Mouse (Mus musculus) c-Kit-positive CD71-positive TER-119-positive erythroid progenitor cells, embryonic 14.5 days (primary cell): Measurements from ENCODE around the gene Shisa3.

Source experiments
- DNase-seq: peaks from one replicate; pipeline ENCODE4 v3.0.0-alpha.2; 2013; ENCODE audit warnings: low spot score

Shisa3 gene

DNA sequence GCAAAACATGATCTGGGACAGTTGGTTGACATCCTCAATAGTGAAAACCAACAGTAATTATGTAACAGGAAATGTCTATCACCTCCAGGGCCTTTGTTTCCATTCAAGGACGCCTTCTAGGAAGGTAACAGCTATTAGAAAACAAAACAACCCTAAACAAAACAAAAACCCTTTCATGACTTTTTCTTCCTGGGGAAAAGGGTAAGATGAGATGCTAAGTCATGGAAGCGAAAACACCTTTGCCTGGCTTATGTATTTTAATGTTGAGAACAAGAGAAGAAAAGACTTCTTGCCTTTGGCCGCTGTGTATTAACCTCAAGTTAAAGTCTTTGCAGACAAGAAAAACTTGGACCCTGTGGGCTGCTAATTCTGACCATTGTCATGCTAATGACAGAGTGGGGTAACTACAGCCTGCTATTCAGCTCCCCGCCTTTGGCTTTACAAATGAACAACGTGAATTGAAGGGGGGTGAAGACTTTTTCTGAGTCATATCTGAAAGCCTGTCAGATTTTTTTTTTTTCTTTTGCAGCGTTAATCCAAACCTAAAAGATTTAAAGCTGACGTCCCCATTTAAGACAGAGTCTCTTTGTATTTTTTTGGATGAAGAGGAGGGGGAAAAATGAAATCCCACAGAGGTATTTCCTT is 25.6 kb downstream of the Shisa3 start:
- DNase-seq, result no peak

DNA sequence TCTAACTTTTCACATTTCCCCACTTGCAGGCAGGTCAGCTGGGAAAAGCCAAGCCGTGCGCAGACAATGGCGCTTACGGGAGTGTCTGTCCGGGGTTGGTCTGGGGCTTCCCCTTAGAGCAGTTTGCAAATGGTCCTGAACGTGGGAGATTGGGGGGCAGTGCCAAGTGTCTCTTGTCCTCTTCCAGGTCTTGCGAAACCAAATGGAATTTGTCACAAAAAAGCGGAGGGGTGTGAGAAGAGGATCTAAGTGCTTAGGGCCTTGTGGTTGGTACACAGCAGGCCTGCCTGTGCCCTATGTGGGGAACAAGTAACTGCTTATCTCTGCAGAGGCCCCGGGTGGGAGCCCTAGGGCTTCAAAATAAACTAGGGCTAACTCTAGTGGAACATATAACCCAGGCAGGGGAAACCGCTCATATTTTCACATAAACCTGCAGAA is 26.2 kb downstream of the Shisa3 start:
- DNase-seq, result no peak

DNA sequence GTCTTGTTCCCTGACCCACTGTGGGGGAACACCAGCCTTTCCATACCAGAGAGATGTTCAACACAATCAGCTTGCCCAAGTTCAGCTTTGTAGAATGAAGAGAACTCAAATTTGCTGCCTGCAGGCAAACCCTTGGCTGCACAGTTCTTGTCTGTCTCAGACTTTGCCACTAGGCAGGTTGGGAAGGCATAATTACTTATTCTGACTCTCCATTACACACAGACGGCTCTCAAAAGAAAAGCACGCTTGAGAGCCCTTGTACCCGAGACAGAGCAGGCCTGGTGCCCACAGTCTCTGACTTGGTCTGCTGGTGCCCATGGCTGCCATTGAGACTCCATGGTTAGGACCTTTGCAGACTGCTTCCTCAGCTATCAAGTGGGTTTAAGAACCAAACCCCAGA is 26.7 kb downstream of the Shisa3 start:
- DNase-seq, result no peak

DNA sequence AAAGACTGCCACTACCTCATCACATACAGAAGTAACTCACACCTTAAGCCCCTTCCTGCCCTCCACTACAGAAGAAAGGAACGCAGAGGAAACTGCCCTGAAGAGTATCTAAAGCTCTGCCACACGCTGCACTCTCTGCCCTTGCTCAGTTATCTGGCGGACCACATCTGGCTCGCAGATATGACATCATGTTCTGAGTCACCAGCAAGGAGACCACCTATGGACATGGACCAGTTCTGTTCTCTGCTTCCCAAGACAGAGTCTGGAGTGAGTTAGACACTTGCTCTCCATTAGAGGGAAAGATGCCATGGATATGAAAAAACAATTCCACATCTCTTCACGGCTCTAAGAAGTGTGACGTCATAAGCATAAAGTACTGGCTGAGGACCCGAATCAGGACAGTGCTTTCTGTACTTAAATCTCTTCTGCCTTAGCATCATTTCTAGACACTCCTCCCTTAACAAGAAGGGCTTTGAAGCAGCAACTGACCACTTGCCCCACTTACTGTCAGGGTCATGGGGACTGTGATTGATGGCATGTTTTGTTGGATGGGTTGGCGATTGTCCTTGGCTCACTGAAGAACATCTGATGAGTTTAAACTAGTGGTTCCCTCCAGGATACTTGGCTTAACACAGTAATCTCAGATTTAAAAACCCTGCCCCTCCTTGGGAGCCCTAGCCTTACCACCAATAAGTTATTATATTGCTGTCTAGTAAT is 33.1 kb downstream of the Shisa3 start:
- no peak for DNase-seq

DNA sequence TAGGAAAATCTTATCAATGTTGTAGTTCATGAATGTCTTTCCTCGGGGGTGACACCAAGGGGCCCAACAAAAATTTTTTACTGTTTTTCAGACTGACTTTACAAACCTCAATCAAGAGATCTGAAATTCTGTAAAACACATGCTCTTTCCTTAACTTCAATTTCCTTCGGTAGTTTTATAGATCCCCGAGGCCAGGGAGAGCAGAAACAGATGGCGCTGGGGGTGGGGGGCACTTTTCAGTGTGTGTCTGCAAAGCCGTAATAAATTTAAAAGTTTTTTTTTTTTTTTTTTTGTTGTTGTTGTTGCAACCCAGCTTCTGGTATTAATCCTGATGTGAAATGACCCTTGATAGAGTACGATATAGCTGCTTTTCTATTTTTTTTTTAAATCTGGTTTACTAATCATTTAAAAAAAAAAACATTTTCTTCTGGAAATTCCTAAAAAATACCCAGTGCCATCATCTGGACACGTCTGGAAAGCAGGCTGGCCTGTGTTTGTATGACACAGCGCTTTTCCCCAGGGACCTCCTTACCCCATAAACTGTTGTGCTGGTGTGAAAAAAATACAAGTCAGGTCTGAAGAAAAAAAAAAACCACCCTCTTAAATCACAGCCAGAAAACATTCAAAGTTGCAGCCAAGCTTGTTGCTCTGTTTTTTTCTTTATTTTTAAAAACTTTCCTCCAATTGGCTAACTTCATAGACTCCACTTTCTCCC is 33.9 kb downstream of the Shisa3 start:
- DNase-seq, result no peak

DNA sequence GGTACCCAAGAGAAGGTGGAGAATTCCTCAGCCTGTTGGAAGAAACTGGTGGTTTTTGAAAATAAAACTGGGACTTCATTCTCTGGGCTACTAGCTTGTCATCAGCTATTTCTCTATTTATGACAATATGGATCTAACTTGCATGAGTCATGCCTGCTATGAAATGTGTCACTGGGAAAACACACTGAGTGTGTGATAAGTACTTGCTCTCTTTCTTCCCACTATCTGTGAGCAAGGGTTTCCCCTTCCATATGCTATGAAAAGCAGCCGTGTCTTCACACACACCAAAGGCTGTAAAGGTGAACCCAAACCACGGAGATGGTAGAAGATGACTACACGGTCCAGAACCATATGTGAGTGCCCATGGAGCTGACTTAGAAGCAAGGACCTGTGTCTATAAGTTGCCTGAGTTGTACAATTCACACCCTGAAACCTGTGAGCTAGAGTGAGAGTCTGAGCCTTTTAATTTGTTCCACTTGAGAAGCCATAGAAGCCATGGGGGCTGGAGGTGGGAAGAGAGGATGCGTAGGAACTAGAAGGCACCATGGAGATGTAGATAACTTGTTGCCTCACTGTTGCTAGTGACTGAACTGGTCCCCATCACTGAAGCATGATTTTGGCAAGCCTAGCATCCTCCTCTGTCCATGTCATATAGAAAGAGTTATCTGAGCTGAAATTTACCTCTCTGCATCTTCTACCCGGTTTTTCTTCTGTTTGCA is 36.0 kb downstream of the Shisa3 start:
- no peak for DNase-seq

DNA sequence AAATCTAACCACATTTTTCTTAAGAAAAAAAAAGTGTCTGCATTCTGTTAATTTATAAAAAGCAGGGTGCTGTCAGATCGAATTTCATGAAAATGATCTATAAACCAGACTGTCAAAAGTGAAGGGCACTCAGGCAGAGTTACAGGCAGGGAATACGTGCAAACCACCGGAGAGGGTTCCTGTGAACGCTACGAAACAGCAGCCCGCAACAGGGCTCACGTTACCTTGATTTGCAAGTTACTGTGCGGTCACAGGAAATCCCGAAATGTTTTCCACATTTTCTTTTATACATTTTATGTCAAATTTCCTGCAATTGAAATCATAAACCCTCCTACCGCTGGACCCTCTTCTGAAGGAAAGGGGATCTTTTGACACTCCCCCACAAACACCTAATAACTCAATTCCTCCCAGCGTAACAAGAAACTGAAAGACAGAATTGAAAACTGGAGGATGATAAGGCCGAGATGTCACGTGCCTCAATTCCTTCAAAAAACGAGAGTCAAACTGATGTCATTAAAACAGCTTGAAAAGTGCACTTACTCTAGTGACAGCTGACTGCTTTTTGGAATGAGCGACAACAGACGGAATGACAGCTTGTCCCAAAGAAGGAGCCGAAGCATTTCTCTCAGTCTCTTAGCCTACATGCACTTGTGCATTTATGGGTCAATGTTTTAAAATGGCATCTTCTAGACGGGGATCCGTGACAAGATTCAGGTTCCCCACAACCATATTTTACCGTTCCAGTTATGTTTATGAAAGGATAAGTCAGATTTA is 39.3 kb downstream of the Shisa3 start:
- no peak for DNase-seq

DNA sequence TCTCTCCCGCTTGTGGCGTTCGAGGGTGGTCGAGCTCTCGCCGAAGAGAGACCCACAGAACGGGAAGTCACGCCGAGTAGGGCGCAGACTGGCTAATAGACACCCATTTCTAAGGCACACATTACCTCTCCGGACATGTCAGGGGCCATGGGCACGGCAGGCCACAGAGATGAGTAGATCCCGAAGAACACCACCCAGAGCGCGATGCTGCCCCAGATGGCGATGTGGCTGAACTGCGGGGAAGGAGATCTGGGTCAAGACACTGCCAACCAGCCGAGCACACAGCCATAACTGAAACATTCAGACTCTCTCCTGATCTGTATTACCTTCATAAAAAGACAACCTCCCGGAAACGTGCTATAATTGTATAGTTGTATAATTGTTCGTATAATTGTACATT is 39.9 kb downstream of the Shisa3 start:
- DNase-seq, result no peak

DNA sequence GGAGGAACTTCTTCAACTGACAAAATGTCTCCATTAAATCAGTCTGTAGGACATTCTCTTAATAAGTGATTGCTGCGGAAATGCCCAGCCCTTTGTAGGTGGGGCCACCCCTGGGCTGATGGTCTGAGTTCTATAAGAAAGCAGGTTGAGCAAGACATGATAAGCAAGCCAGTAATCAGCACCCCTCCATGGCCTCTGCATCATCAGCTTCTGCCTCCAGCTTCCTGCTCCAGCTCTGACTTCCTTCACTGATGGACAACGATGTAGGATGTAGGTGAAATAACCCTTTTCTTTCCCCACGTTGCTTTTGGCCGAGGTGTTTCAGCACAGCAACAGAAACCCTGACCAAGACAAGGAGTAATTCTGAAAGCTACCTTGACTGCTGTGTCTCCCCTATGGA is 41.5 kb downstream of the Shisa3 start:
- no peak for DNase-seq

DNA sequence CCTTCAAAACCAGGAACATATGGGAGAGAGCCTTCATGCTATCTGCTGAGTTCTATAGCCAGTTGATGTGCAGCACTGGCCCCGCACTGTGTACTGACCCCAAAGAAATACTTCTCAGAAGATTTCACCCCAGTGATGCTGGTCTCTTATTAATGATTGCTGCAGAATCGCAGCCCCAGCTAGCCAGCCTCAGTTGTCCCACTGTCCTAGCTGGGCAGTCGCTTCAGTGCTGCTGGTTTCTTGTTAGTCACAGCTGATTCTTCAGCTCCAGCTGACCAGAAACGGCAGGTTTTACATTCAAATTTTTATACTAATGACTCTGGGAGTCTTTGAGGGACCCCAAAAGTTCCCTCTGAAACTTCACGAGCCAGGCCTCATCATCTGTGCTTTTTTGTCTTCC is 42.3 kb downstream of the Shisa3 start:
- DNase-seq, result no peak

DNA sequence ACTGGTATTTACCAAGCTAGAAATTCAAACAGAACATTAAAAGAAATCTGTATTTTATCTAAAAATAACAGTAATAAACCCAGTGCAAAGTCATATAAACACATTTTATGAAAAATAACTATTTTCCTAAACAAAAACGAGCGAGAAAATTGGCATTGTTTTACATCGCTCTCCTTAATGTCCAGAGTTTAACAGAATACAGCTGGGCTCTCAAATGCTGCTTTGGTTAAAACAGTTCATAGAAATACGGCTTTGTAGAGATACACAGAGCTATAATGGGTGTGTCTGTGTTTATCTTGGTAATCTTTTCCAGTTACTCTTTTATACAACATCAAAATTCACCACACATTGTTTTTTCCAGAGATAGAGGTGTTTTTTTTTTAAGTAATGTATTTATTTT is 44.8 kb downstream of the Shisa3 start:
- no peak for DNase-seq

DNA sequence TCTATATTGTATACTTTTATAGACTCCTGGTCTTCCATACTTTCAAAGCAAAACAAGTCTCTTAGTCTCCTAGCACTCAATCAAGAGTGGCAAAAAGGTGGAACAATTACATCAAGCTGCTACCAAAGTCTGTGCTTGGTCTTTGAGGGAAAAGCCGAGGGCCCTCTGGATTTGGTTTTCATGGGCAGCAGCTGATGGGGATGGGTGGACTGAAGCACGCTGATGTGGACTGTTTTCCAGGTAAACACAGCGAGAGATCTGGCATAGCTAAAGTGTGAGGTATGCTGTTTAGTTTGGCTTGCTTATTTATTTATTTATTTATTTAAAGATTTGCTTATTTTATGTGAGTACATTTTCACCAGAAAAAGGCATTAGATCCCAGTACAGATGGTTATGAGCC is 45.9 kb downstream of the Shisa3 start:
- no peak for DNase-seq

DNA sequence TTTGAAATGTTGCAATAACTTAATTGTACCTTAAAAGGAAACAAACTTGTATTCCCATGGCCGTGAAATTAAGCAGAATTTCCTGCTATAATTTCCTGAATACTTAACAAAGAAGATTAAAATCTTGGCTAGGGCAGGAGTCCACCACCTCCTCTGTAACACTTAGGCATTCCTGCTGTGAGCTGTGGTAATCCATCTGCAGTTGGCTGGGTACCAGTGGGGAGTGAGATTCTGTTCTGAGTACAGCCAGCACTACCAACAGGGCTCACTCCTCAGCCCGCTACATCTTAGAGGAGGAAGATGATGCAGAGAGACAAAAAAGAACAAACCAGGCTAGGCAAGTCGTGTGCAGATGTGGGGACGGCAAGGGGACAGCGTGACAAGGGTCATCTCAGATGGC is 46.9 kb downstream of the Shisa3 start:
- DNase-seq, result no peak

DNA sequence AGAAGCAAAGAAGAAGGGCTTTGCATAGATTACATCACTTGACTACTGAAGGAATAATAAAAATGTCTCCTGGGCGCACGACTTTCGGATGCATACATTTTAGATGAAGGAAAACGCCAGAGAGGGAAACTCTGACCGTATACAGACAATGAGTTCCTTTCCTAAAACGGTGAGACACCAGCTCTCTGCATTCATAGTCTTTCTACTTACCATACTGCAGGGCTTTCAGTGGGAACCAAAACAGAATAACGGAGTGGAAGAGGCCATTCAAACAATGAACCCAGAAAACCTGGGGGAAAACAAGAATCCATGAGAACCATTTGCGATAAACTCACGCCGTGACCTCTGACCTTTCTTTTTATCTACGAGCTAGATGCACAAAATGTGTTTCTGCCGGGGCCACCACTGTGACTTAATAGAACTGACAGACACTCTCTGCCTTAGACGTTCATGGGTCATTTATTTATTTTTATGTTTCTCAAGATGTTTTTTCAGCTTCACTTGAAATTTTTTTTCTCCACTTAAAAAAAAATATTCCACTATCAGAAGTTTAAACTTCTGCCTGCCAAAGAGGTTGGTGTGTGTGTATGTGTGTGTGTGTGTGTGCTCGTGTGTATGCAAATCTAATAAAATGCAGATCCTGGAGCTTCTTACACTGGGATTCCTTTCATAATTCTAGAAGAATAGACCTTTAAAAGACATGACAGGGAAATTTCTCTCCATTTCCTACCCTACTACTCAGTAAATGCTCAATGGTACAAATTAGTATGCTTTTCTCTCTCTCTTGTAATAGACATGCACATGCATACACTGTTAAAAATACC is 48.2 kb downstream of the Shisa3 start:
- no peak for DNase-seq

DNA sequence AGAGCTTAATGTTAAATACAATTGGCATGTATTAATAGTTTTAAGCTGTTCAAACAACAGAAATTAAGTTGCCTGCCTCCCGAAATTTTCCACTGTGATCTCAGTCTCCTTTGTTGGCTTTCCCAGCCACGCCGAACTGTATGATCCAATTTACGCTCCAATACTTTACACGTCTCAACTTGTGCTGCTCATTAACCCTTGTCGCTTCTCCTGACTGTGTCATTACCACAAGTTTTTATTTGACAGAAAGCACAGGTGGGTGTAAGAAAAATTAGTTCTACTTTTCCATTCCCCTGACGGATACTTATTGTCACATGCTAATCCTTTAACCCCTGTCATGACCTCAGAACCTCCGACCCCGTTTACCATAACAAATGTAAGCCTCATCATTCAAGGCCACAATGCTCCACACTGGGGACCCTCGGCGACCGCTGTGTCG is 49.2 kb downstream of the Shisa3 start:
- DNase-seq, result no peak

DNA sequence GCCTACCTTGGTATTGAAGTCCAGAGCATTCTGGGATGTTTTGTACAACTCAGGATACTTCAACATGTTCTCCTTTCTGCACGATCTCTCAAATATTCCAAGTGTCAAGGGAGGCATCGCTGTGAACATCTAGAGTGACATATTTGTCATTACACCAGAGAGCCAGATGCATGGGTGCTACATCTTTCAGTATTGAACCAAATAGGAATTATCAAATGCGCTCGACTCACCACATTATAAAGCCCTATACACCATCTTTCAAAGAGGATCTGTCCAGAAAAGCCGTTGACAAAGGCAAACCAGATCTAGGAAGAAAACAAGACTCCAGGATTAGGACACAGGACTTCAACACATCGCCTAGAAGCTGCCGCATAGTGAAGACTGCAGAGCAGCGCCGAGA is 52.2 kb downstream of the Shisa3 start:
- DNase-seq, result no peak

DNA sequence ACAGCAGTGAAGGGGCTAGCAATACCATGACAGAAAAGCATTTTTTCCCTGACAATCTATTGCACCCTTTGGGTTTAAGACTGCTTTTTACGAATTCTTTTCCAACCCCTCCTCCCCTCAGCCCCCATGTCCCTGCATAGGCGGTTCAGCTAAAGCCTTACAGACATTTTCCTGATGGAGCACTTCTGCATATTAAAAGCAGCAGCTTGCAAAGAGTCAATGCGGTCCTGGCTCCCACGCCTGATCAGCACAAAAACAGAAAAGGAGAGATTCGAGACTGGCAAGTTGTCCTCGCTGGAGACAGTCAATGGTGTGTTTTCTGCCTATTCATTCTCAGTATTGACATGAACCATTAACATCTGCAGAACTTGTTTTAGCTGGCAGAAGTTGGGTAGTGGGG is 55.0 kb downstream of the Shisa3 start:
- DNase-seq, result no peak

DNA sequence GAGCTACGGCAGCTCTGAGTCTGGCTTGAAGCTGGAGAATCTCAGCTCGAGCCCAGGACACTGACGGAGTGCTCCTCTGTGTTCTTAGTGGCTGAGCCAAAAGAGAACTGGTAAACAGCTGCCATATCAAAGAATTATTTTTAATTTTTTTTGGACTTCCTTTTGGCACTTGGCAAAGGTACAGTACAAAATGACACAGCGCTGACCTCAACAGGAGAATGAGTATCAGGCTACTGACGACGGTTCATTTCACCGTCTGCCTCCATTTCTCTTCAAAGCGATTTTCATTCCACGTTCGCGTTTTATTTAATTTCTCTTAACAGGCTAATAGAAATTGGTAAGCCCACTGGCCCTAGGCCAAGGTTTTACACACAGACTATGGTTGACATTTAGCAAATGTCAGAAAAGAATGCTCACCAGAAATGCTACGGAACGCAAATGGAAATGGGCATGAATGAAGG is 61.8 kb downstream of the Shisa3 start:
- no peak for DNase-seq

DNA sequence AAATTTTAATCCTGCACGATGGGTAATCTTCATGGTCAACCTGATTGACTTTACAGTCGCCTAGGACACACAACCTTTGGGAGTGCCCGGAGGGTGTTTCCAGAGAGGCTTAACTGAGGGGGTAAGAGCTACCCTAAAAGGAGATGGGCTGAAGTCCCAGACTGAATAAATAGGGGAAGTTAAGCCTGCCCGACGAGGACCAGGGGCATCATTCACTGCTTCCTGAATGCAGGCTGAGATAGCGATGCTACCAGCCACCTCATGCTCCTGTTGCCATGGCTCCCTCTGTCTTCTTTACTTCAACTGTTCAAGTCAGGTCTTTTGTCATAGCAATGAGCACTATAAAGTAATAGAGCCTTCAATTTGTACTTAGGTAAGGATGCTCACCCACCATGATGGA is 62.5 kb downstream of the Shisa3 start:
- no peak for DNase-seq

DNA sequence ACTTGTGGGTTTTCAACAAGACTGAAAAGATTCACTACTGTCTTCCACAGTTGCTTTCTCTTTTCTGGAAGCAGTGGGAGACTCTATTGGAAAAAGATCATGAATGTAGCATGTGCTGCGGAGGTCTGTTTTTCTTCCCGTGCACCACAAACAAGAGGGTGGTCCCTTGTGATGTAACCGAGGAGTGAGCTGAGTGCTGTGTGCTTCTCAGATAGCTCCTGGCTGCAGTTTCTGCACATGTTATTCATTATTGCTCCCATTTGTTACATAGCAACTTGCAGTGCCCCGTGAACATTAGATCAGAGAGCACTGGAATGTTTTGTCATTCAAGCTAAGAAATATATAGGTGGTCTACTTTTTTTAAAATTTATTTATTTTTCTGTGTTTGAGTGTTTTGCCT is 65.3 kb downstream of the Shisa3 start:
- DNase-seq, result no peak
